Mouse (Mus musculus): Measurements from ENCODE around the gene Olfr193. TPM values are rescaled to one million over a fixed set of nuclear protein-coding genes. Genes with fewer than 3 reads are reported as not detected.
"Not testable (repeated sequence)": the region's sequence is repeated elsewhere in the genome, so short reads cannot be mapped to it uniquely, and the experiment has no call there.

The Olfr193 gene
- not detected for total RNA-seq (2022)

DNA sequence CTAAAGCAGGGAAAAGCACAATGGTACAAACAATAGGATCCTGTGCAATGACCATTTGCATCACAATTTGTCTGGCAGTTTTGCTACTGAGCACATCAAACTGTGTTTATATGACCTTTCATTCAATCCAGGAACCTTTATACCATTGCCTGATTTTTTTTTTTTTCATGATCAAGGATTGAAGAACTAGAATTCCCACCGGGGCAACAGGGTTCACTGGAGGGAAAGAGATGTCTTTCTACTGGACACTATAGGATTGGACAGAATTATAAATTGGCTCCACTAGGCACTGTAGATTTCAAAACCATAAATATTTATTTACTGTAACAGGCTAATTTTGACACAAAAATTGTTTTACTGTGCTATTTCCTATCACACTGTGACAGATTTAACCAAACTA lies at the start of gene Olfr193:
TSS of gene Olfr193 (minus strand) at position 101 of the 400 bp plus-strand sequence.
- no peak for DNase-seq (ENCODE audit: low spot score in 2 of 2)

DNA sequence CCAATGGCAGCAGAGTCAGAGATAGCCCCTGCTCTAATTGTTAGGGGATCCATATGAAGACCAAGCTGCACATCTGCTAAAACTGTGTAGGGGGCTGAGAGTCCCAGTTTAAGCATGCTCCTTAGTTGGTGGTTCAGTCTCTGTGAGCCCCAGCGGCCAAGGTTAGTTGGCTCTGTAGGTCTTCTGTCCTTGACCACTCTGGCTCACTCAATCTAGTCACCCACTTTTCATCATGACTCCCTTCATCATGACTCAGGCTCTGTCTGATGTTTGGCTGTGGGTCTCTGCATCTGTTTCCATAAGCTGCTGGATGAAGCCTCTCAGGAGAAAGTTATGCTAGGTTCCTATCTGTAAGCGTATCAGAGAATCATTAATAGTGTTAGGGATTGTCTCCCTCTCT lies 40.3 kb upstream of the Olfr193 start:
- no peak for DNase-seq (ENCODE audit: low spot score in 2 of 2)

- DNase-seq (ENCODE audit: low spot score in 2 of 2): no peak
Measured at GRCm38 (mm10) chr16:59146746-59147145, 35.1 kb upstream of the Olfr193 start, which contains the start of gene Olfr195. TSS of gene Olfr195 (plus strand) at chr16:59147046.

- no peak for DNase-seq (ENCODE audit: low spot score in 2 of 2)
Measured at GRCm38 (mm10) chr16:59141105-59141504, 29.4 kb upstream of the Olfr193 start.

DNA sequence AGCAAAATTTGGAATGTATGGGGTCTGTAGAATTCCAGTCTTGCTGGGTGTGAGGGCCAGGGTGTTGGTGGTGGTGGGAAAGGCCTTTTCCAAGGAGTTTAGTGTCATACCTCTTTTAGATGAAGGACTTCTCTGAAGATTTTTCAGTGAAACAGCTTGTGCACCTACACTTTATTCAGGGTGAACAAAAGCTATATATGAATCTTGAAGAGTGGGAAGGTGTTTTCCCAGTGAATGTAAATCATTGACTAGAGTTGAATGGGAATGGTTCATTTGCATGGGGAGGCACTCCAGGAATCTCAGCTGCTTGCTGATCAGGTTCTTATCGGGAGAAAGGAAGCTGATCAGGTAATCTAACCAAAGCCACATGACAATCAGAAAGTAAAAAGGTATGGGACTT lies 19.1 kb upstream of the Olfr193 start:
- DNase-seq (ENCODE audit: low spot score in 2 of 2): no peak

- DNase-seq (ENCODE audit: low spot score in 2 of 2): no peak
Measured at GRCm38 (mm10) chr16:59120969-59121368, 9.3 kb upstream of the Olfr193 start, which contains the start of gene Olfr194. TSS of gene Olfr194 (minus strand) at chr16:59121069.

DNA sequence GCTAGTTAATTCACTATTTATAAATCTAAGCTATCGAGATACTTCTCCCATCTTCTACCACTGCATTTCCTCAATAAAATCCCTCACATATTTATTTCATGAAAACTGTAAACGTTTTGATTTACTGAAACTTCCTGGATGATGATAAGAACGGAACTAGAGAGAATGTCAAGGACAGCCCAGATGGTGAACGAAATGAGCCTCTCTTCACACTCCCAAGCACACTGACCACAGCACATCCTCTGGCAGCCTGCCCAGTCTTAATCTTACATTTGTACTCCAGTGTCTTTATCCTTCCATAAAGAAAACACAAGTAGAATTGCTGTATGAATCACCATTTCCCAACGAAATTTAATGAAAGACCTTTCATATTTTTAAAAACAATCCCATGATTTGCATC lies 3.2 kb downstream of the Olfr193 start:
- DNase-seq (ENCODE audit: low spot score in 2 of 2): not testable (repeated sequence)

DNA sequence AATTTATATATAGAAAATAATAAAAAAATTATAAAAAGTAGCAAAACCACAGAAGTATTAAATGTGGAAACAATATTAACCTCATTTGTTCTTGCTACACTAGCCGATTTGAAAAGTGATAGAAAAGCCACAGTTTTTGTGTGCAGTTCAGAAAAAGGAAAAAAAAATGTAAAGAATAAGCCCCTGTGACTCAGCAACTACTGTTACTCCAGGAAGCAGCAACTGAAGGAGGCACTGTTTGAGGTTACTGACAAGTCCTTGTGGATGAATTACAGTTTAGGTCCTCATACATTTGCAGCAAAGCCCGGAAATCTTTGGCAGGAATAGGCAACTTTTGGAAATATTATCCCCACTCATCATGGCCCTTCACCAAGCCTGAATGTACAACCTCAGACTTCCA lies 6.4 kb downstream of the Olfr193 start:
- DNase-seq (ENCODE audit: low spot score in 2 of 2): no peak

DNA sequence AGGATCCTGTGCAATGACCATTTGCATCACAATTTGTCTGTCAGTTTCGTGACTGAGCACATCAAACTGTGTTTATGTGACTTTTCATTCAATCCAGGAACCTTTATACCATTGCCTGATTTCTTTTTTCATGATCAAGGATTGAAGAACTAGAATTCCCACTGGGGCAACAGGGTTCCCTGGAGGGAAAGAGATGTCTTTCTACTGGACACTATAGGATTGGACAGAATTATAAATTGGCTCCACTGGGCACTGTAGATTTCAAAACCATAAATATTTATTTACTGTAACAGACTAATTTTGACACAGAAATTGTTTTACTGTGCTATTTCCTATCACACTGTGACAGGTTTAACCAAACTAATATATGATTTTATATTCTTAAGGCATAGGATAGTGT lies 22.0 kb downstream of the Olfr193 start, which contains the start of gene Olfr191:
TSS of gene Olfr191 (minus strand) at position 101 of the 400 bp plus-strand sequence.
- DNase-seq (ENCODE audit: low spot score in 2 of 2): not testable (repeated sequence)

GRCm38 (mm10) chr16:59081113-59081512 lies 30.6 kb downstream of the Olfr193 start:
- not testable (repeated sequence) for DNase-seq (ENCODE audit: low spot score in 2 of 2)

- DNase-seq (ENCODE audit: low spot score in 2 of 2): no peak
Measured at GRCm38 (mm10) chr16:59077905-59078304, 33.8 kb downstream of the Olfr193 start, which contains the start of gene Olfr190. TSS of gene Olfr190 (minus strand) at chr16:59078005.

- DNase-seq (ENCODE audit: low spot score in 2 of 2): no peak
Measured at GRCm38 (mm10) chr16:59073520-59073919, 38.2 kb downstream of the Olfr193 start.

DNA sequence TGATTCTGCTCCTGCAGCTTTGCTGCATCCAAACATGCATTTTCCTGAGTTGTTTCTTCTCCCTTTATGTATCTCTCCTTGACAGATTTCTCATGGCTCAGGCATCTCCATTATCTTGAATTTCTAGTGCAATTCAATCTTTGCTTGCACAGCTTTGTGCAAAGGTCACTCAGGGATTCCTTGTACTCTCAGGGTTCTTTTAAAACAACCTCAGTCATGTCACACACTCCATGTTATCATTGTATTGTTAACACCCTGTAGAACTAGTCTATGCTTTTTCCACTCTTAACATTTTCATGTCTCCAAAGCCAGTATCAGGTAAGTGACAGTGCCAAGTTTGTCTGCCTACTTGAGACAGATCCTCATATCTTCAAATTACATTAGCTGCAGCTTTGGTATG lies 39.9 kb downstream of the Olfr193 start:
- no peak for DNase-seq (ENCODE audit: low spot score in 2 of 2)

GRCm38 (mm10) chr16:59062411-59062810 lies 49.3 kb downstream of the Olfr193 start:
- DNase-seq (ENCODE audit: low spot score in 2 of 2): not testable (repeated sequence)

Other genes starting within 250 kb of the Olfr193 start
- gene Olfr177, start 237.1 kb downstream of the Olfr193 start, total RNA-seq (2022): not detected
- gene Olfr178, start 219.8 kb downstream of the Olfr193 start, total RNA-seq (2022): not detected
- not detected for gene Olfr181, start 183.1 kb downstream of the Olfr193 start, total RNA-seq (2022)
- not detected for gene Olfr180, start 182.5 kb downstream of the Olfr193 start, total RNA-seq (2022)
- not detected for gene Olfr183, start 116.5 kb downstream of the Olfr193 start, total RNA-seq (2022)
- not detected for gene Olfr186, start 81.6 kb downstream of the Olfr193 start, total RNA-seq (2022)
- not detected for gene Olfr187, start 72.1 kb downstream of the Olfr193 start, total RNA-seq (2022)
- not detected for gene Olfr190, start 33.9 kb downstream of the Olfr193 start, total RNA-seq (2022)
- gene Olfr191, start 22.1 kb downstream of the Olfr193 start, total RNA-seq (2022): not detected
- not detected for gene Olfr194, start 9.2 kb upstream of the Olfr193 start, total RNA-seq (2022)
- not detected for gene Olfr195, start 35.2 kb upstream of the Olfr193 start, total RNA-seq (2022)
- gene Olfr196, start 58.6 kb upstream of the Olfr193 start, total RNA-seq (2022): not detected
- gene Olfr198, start 91.7 kb upstream of the Olfr193 start, total RNA-seq (2022): not detected
- not detected for gene Olfr199, start 107.9 kb upstream of the Olfr193 start, total RNA-seq (2022)
- not detected for gene Olfr201, start 160.8 kb upstream of the Olfr193 start, total RNA-seq (2022)
- not detected for gene Olfr202, start 174.9 kb upstream of the Olfr193 start, total RNA-seq (2022)
- not detected for gene Olfr203, start 187.0 kb upstream of the Olfr193 start, total RNA-seq (2022)
- not detected for gene Olfr204, start 206.4 kb upstream of the Olfr193 start, total RNA-seq (2022)
- gene Olfr205, start 219.3 kb upstream of the Olfr193 start, total RNA-seq (2022): not detected
- gene Olfr206, start 237.4 kb upstream of the Olfr193 start, total RNA-seq (2022): not detected